Mouse (Mus musculus): ENCODE data around the gene Rtp1.

Gene Rtp1

GRCm38 (mm10) chr16:23456534-23456933, 27.6 kb downstream of the Rtp1 start:
- DNase-seq, result peak; percentile 42

DNA sequence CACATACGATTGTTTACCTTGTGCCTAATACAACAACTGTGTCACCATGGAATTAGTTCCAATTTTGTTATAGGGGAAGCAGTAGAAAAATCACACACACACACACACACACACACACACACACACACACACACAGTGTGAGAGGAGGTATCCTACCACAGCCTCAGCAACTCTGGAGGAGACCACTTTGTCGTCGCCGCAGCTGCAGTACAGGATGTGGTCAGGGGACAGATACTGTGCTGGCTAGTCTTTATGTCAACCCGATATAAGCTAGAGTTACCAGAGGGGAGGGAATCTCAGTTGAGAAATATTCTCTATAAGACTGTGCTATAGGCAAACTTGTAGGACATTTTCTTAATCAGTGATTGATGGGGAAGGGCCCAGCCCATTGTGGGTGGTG, 28.4 kb downstream of the Rtp1 start:
- DNase-seq, result no peak

DNA sequence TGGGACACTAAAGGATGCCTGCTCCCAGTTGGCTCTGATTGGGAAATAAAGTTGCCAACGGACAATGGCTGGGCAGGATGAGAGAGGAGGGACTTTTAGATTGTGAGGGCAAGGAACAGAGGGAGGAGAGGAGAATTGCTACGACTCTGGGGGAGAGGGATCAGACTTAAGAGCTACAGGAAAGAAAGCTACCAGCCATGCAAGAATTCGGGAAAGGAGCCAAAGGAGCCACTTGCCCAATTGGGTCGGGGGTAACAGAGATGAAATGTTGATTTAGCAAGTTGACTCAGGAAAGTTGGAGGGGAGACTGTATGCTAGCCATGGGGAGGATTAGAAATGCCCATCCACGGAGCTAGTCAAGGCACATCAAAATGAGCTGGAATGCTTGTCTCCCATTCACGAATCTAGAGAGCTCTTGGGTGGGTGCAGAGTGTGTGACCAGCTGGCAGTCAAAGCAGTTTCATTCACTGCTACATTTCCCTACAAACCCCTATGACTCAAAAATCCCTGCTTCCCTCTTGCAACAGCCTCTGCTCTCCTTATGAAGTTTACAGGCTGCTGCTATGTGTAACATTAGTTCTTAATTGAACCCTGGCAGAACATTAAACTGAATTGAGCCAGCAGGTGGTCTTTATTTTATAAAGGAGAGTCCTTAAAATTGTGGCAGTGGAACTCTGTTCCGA, 30.1 kb downstream of the Rtp1 start:
- no peak for DNase-seq

DNA sequence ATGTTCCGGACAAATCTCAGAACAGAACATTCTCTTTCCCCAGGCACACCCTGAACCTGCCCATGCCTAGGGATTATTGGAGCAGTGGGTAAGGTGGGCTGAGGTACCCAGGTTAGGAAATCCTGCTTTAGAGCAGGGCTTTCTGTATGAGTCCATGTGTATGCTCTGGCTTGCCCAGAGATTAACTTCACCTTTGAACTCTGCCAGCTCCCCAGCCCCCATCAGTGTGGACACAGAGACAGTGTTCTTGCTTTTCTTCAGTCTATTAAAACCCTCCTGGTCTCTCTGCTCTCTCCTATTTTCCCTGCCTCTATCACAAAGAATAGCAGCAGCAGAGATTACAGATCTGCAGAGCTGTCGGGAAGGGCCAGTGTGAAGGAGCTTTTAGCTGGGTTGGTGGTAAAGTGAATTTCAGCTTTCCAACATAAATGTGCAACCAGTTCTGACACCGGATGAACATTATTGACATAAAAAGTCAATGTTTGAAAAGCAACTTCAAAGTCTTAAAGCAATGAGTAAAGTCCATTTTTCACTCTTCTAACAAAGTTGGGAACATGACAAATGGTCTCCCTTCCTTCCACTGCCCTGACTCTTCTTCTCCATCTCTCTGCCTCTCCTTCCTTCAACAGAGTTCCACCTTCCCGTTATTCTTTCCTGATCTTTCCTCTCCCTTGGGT, 34.9 kb downstream of the Rtp1 start:
- no peak for DNase-seq

DNA sequence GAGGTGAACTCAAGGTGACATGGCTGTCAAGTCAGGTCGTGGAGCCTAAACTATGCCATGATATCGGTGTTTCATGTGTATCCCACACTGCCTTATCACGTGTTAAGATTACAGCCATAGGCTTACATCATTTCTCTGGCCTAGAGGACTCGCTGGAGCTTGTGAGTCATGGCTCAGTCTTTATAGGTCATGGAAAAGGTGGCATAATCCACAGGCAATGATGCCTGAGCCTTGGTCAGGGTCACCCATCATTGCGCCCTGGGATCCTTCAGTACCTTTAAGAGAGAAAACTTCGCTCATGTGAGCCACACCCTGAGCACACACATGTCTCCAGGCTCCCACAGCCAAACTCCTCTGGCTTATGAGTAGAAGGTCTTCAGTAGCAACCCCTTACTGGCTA, 42.6 kb downstream of the Rtp1 start:
- no peak for DNase-seq

DNA sequence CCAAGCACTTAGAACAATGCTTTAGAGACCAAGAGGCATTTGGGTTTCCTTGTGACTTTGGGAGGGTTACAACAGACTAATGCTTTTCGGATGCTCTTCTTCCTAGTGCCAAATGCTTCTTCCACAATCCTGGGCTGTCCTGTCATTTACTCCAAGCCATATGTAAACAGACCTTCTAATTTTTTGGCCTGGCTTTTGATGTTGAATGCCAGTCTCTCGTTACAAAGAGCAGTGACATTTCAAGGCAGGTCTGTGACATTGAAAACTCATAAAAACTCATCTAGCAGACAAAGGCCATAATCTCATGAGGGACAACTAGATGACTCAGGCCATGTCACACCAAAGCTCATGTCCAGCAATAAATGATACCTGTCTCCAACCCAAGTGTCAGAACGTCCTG, 43.1 kb downstream of the Rtp1 start:
- no peak for DNase-seq

DNA sequence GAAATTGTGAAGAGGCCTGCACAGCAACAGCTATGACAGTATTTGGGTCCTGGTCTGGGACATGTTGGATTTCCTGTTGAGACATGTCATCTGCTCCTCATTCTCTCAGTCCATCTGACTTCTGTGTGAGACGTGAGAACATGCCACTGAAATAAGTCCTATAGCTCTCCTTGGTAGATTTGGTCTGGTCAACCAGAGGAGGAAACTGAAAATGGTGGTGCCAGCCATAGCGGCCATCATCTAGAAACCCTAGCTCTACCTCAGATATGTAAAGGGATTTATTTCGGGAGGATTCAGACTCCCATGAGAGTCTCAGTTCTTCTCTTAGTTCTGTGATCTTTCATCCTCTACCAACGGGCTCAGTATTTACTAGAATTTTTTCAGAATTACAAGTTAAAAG, 46.7 kb downstream of the Rtp1 start:
- no peak for DNase-seq

- DNase-seq, result no peak
These were observed 47.7 kb downstream of the Rtp1 start for GRCm38 (mm10) chr16:23476598-23476997.

- no peak for DNase-seq
These were observed 51.1 kb downstream of the Rtp1 start for GRCm38 (mm10) chr16:23479872-23480603.

DNA sequence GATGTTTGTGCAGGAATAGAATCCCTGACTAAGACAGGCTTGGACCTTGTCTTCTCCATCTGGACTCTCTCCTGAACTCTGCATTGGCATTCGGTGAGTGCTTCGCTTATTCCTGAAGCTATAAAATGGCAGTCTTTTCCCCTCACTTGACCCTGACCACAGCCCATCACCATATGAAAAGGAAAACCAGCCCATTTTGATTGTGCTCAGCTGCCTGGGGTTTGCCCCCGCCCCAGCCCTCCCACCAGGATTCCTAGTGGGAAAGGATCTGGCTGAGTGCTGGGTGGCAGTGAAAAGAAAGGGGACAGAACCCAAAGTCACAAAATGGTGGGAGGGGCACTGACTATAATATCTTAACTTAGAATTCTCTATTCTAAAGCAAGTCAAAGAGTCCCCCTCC, 53.3 kb downstream of the Rtp1 start:
- DNase-seq, result no peak

- DNase-seq, result no peak
These were observed 53.9 kb downstream of the Rtp1 start for GRCm38 (mm10) chr16:23482846-23483245.

- no peak for DNase-seq
These were observed 54.4 kb downstream of the Rtp1 start for GRCm38 (mm10) chr16:23483292-23483691.

All from cerebellum, adult 11-12 months (tissue).